Mouse (Mus musculus) liver, adult 2 months (tissue): ENCODE results near the gene Yrdc. TPM values are rescaled to one million over a fixed set of nuclear protein-coding genes. Genes with fewer than 3 reads are reported as not detected.

ENCODE experiments used
- DNase-seq: peaks from one replicate; pipeline ENCODE4 v3.0.0-alpha.2; 2011; ENCODE audit warnings: low read depth, low spot score; ENCODE audit errors: extremely low read depth
- H3K27ac ChIP-seq: fragments of 200-500 bp; replicated peaks from 2 replicates; pipeline ENCODE4 v1.5.1; 2012; ENCODE audit warnings: low read depth, mild to moderate bottlenecking, control low read depth, inconsistent platforms, low read length; ENCODE audit not compliant: insufficient read depth
- H3K27me3 ChIP-seq: fragments of 200-500 bp; 2 replicates; pipeline ENCODE4 v1.6.1; 2012; ENCODE audit warnings: mild to moderate bottlenecking, moderate library complexity, low read length, inconsistent platforms; ENCODE audit not compliant: control insufficient read depth, insufficient read depth
- H3K36me3 ChIP-seq: fragments of 200-500 bp; 2 replicates; pipeline ENCODE4 v1.6.1; 2012; ENCODE audit warnings: low read length, inconsistent platforms; ENCODE audit not compliant: control insufficient read depth, insufficient read depth
- H3K4me1 ChIP-seq: fragments of 200-500 bp; 2 replicates; pipeline ENCODE4 v1.6.1; 2011; ENCODE audit warnings: low read length; ENCODE audit not compliant: control insufficient read depth, insufficient read depth
- H3K4me3 ChIP-seq: fragments of 200-500 bp; 2 replicates; pipeline ENCODE4 v1.5.1; 2011; ENCODE audit warnings: low read depth, mild to moderate bottlenecking, control low read depth, low read length, moderate library complexity; ENCODE audit not compliant: insufficient read depth
- H3K79me2 ChIP-seq: fragments of 200-500 bp; 2 replicates; pipeline ENCODE4 v1.6.1; 2012; ENCODE audit warnings: inconsistent platforms, mild to moderate bottlenecking, low read length, moderate library complexity; ENCODE audit not compliant: control insufficient read depth, insufficient read depth
- H3K9ac ChIP-seq: fragments of 200-500 bp; 2 replicates; pipeline ENCODE4 v1.6.1; 2012; ENCODE audit warnings: low read depth, mild to moderate bottlenecking, control low read depth, inconsistent platforms, low read length
- CTCF ChIP-seq: fragments of 200-500 bp; IDR thresholded peaks from 2 replicates; pipeline ENCODE4 v1.5.1; 2011; ENCODE audit warnings: low read depth, low read length, control low read depth
- POLR2A ChIP-seq: fragments of 200-500 bp; IDR thresholded peaks from 2 replicates; pipeline ENCODE4 v1.6.1; 2011; ENCODE audit warnings: low read length, control low read depth; ENCODE audit not compliant: insufficient read depth; ENCODE audit errors: extremely low read depth
- WGBS: fragments of 180-500 bp; shearing (Covaris S2); methylation state at CpG from one replicate; pipeline ENCODE4 v1.1.7; 2018; 5-methylcytosine and 5-hydroxymethylcytosine counted together
- polyA plus RNA-seq: library from polyadenylated mRNA; depleted of rRNA; stranded (reverse); fragments of >200 nt; gene quantifications from 2 replicates; pipeline ENCODE4 v1.2.3, GENCODE M21; 2012
- total RNA-seq: library from RNA; depleted of rRNA; stranded (reverse); fragments of >200 nt; gene quantifications from 2 replicates; pipeline ENCODE4 v1.2.3, GENCODE M21; 2014

The Yrdc gene
- total and polyA plus RNA-seq, 2 experiments, result 17.0 to 36.9 TPM

DNA sequence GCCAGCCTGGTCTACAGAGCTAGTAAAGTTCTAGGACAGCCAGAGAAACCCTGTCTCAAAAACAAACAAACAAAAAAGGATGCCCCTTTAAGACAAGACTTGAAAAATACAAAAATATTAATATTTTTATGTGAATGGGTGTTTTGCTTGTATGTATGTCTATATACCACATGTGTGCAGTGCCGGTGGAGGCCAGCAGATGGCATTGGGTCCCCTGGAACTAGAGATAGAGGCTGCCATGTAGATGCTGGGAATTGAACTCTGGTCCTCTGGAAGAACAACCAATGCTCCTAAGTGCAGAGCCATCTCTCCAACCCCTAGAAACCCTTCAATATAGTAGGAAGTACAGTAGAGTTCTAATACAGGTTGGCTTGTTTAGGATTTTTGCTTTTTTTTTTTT, 9.5 kb upstream of the Yrdc start:
- H3K27me3 ChIP-seq, result no peaks in the 10 kb centered on the region
- H3K9ac ChIP-seq, result no peak overlapping the region
- TF ChIP-seq CTCF, result peak; percentile 34; the same call in 1 of the 2 replicates
- TF ChIP-seq POLR2A, result no peak
- no peak overlapping the region for H3K4me3 ChIP-seq
- no peak for DNase-seq
- whole genome bisulfite sequencing, result 100% methylated on average over 1 of the region's 1 CpGs
- H3K27ac ChIP-seq, result no peak overlapping the region
- H3K4me1 ChIP-seq, result no peaks in the 10 kb centered on the region
- peaks cover 27% of the 10 kb centered on the region for H3K36me3 ChIP-seq
- no peaks in the 10 kb centered on the region for H3K79me2 ChIP-seq

- peaks cover 16% of the 10 kb centered on the region; the same call in 1 of the 2 replicates for H3K36me3 ChIP-seq
- H3K9ac ChIP-seq, result no peak overlapping the region
- H3K4me1 ChIP-seq, result no peaks in the 10 kb centered on the region
- no peak for DNase-seq
- 76% methylated on average over 11 of the region's 11 CpGs for WGBS
- no peaks in the 10 kb centered on the region for H3K27me3 ChIP-seq
- H3K27ac ChIP-seq, result no peak overlapping the region
- no peak for TF ChIP-seq POLR2A
- TF ChIP-seq CTCF, result peak; percentile 85
- no peak overlapping the region for H3K4me3 ChIP-seq
- H3K79me2 ChIP-seq, result no peaks in the 10 kb centered on the region
Observed at GRCm38 (mm10) chr4:124843493-124843892, 7.0 kb upstream of the Yrdc start.

GRCm38 (mm10) chr4:124847573-124847972, 2.9 kb upstream of the Yrdc start:
- H3K4me1 ChIP-seq, result peaks cover 13% of the 10 kb centered on the region
- TF ChIP-seq POLR2A (no peak), CTCF (peak; percentile 88)
- no peak overlapping the region for H3K27ac ChIP-seq
- no peak overlapping the region for H3K9ac ChIP-seq
- peaks cover 16% of the 10 kb centered on the region; the same call in 1 of the 2 replicates for H3K79me2 ChIP-seq
- no peak overlapping the region for H3K4me3 ChIP-seq
- WGBS, result 18% methylated on average over 8 of the region's 8 CpGs
- no peaks in the 10 kb centered on the region for H3K27me3 ChIP-seq
- peak; percentile 41 for DNase-seq
- no peaks in the 10 kb centered on the region for H3K36me3 ChIP-seq

DNA sequence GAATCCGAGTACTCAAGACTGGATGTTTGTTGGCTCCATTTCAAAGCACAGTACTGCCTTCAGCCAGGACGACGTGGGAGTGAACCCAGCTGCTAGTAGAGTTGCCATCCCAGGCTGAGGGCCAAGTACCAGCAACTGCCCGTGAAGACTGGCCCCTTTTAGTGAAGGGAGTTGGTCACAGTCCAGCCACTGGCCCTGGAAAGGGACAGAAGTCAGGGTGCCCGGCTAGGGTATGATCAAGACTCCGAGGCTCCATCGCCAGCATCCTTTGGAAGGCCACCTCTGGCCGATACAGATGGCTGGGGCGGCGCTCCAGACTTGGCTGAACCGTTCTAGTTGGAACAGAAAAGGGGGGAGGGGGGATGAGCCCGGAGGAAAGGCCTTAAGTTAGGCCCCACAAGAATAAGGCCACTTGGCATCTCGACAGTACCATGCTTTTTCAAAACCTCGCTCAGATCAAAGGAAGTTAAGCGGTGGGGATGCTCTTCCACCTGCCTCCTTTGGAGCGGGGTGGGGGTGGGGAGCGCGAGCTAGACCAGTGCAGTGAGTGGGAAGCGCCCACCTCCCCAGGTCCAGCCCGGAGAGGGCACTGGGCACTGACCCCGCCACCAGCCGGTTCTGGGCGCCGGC, 733 bp upstream of the Yrdc start:
- Histone ChIP-seq H3K4me1 (peaks cover 13% of the 10 kb centered on the region), H3K27me3 (no peaks in the 10 kb centered on the region), H3K36me3 (peaks cover 19% of the 10 kb centered on the region), H3K4me3 (peak overlapping the region; percentile 87), H3K79me2 (peaks cover 16% of the 10 kb centered on the region; the same call in 1 of the 2 replicates), H3K27ac (peak overlapping the region; percentile 55), H3K9ac (peak overlapping the region; percentile 97)
- peak; percentile 73 for DNase-seq
- no peak for TF ChIP-seq POLR2A
- no peak for TF ChIP-seq CTCF
- WGBS, result under 1% methylated on average over 24 of the region's 24 CpGs

GRCm38 (mm10) chr4:124850933-124851658, 617 bp downstream of the Yrdc start, which contains the start of gene 1110065P20Rik:
1110065P20Rik (minus strand) TSS chr4:124851196.
- DNase-seq, result peak; percentile 60
- no peak for TF ChIP-seq CTCF
- TF ChIP-seq POLR2A, result no peak
- H3K4me3 ChIP-seq, result peak within 1 kb of the TSS; percentile 87
- H3K4me1 ChIP-seq, result peaks cover 13% of the 10 kb centered on the region
- under 1% methylated on average over 75 of the region's 75 CpGs for WGBS
- H3K36me3 ChIP-seq, result peaks cover 28% of the 10 kb centered on the region
- peaks cover 16% of the 10 kb centered on the region; the same call in 1 of the 2 replicates for H3K79me2 ChIP-seq
- H3K27ac ChIP-seq, result peak within 1 kb of the TSS; percentile 77
- H3K9ac ChIP-seq, result peak within 1 kb of the TSS; percentile 97
- H3K27me3 ChIP-seq, result no peaks in the 10 kb centered on the region

DNA sequence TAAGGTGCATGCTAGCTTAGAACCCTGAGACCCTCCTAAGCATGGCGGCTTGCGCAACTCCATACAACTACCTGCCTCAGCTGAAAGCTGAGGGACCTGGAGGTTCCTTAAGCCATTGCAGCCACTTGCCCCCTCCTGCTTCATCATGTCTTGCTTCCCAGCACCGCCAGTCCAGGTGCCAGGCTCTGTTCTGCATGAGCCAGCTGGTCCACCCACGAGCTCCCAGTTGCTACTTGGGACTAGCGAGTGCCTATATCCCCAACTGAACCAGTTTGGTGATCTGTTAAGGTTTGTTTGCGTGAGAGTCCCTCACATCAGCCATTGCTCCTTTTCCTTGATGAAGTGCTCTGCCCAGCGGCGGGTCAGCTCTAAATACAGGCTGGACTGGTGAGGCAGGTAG, 5.8 kb downstream of the Yrdc start:
- peaks cover 28% of the 10 kb centered on the region for H3K36me3 ChIP-seq
- H3K27ac ChIP-seq, result no peak overlapping the region
- no peak for TF ChIP-seq POLR2A
- TF ChIP-seq CTCF, result no peak
- peaks cover 11% of the 10 kb centered on the region; the same call in 1 of the 2 replicates for H3K79me2 ChIP-seq
- no peak overlapping the region for H3K9ac ChIP-seq
- DNase-seq, result no peak
- no peak overlapping the region for H3K4me3 ChIP-seq
- 97% methylated on average over 8 of the region's 8 CpGs for WGBS
- peaks cover 7% of the 10 kb centered on the region for H3K4me1 ChIP-seq
- H3K27me3 ChIP-seq, result peaks cover 1% of the 10 kb centered on the region; the same call in 1 of the 2 replicates
